ENCODE assay signal across 8 mouse cellular contexts in the genomic region with DNA sequence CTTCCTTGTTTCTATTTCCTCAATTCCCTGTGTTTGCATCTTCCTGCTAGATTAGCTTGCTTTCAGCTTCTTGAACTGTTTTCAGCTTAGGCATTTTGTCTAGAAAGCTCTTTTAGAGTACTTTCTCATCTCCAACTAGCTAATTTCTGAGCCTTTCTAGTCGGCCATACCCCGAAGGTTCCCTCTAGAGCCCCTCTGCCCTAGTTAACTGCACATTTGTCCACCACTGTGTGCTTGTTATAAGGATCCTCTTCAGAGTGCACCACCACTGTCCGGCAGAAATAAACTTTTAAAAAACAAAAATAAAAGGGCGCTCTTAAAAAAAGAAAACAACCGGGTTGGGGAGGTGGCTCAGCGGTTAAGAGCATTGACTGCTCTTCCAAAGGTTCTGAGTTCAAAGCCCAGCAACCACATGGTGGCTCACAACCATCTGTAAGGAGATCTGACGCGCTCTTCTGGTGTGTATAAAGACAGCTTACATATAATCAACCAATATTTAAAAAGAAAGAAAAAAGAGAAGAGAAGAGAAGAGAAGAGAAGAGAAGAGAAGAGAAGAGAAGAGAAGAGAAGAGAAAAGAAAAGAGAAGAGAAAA. TPM values are rescaled to one million over a fixed set of nuclear protein-coding genes. Genes with fewer than 3 reads are reported as not detected.
DNase-seq lines count a peak whose midpoint lies in the region; ATAC-seq lines count a peak whose summit lies in the region.

No protein-coding gene starts in this region.

- H3K4me3 ChIP-seq in heart, embryonic 10.5 days, result peak overlapping the region; percentile 88
- peak overlapping the region; percentile 47 for H3K4me3 ChIP-seq in forebrain, embryonic 14.5 days (ENCODE audit: low read depth, low read length)
- peak overlapping the region; percentile 93 for H3K4me3 ChIP-seq in liver, embryonic 16.5 days (ENCODE audit: low read depth, low read length)

- H3K27me3 ChIP-seq in heart, embryonic 10.5 days (ENCODE audit: insufficient read depth, poor library complexity, severe bottlenecking), result no peaks in the 10 kb centered on the region
- no peaks in the 10 kb centered on the region for H3K27me3 ChIP-seq in forebrain, embryonic 14.5 days (replicated peaks; ENCODE audit: control insufficient read depth, insufficient read depth, low read length)
- no peaks in the 10 kb centered on the region for H3K27me3 ChIP-seq in liver, embryonic 16.5 days (ENCODE audit: control insufficient read depth, insufficient read depth, low read depth, low read length)

- ATAC-seq in forebrain, embryonic 14.5 days, result no peak
- no peak; the same call in 1 of the 2 replicates for ATAC-seq in liver, embryonic 16.5 days (ENCODE audit: low read depth)

- H3K9me3 ChIP-seq in heart, embryonic 10.5 days, result no peaks in the 10 kb centered on the region
- H3K9me3 ChIP-seq in forebrain, embryonic 14.5 days (replicated peaks; ENCODE audit: control insufficient read depth, low read length), result no peaks in the 10 kb centered on the region
- H3K9me3 ChIP-seq in liver, embryonic 16.5 days (replicated peaks; ENCODE audit: control insufficient read depth, low read length), result no peaks in the 10 kb centered on the region

- WGBS in heart, embryonic 10.5 days, result 16% methylated on average over 8 of the region's 8 CpGs
- 12% methylated on average over 8 of the region's 8 CpGs for WGBS in forebrain, embryonic 14.5 days
- 6% methylated on average over 8 of the region's 8 CpGs for WGBS in liver, embryonic 16.5 days (ENCODE audit: insufficient replicate concordance)

- H3K4me2 ChIP-seq in forebrain, embryonic 14.5 days (ENCODE audit: low read length), result peak overlapping the region; percentile 60
- peak overlapping the region; percentile 61 for H3K4me2 ChIP-seq in liver, embryonic 16.5 days (ENCODE audit: low read depth, low read length)

- peaks cover 30% of the 10 kb centered on the region for H3K36me3 ChIP-seq in heart, embryonic 10.5 days
- peaks cover 4% of the 10 kb centered on the region; the same call in 1 of the 2 replicates for H3K36me3 ChIP-seq in forebrain, embryonic 14.5 days (ENCODE audit: control insufficient read depth, insufficient read depth, low read length)
- H3K36me3 ChIP-seq in liver, embryonic 16.5 days (ENCODE audit: control insufficient read depth, insufficient read depth), result peaks cover 15% of the 10 kb centered on the region

- no peak for DNase-seq in heart, embryonic 10.5 days (ENCODE audit: low spot score)
- DNase-seq in heart, adult 11 months, result no peak
- DNase-seq in A20 (ENCODE audit: low read depth, low spot score), result peak; percentile 50
- DNase-seq in forebrain, embryonic 14.5 days (ENCODE audit: low spot score), result no peak
- no peak for DNase-seq in ovary, postnatal 36 days (ENCODE audit: low spot score)
- DNase-seq in gastrocnemius, postnatal 25 days, result no peak
- no peak for DNase-seq in B cell, adult 2 months

- peaks cover 9% of the 10 kb centered on the region; the same call in 1 of the 2 replicates for H3K4me1 ChIP-seq in heart, embryonic 10.5 days
- peaks cover 8% of the 10 kb centered on the region for H3K4me1 ChIP-seq in forebrain, embryonic 14.5 days (ENCODE audit: control insufficient read depth, insufficient read depth, low read length)
- peaks cover 14% of the 10 kb centered on the region for H3K4me1 ChIP-seq in liver, embryonic 16.5 days (ENCODE audit: control insufficient read depth, low read depth, low read length)

- H3K9ac ChIP-seq in forebrain, embryonic 14.5 days (ENCODE audit: low read length), result peak overlapping the region; percentile 59
- H3K9ac ChIP-seq in liver, embryonic 16.5 days (ENCODE audit: low read depth, low read length), result peak overlapping the region; percentile 76

- peak overlapping the region; percentile 86 for H3K27ac ChIP-seq in heart, embryonic 10.5 days
- H3K27ac ChIP-seq in forebrain, embryonic 14.5 days (ENCODE audit: low read depth, low read length), result no peak overlapping the region
- H3K27ac ChIP-seq in liver, embryonic 16.5 days (ENCODE audit: low read length), result peak overlapping the region; percentile 50; the same call in 1 of the 2 replicates

RNA-seq across cellular contexts. Expression of gene Mcm10, which starts 0.6 kb away (rescaled TPM):
- polyA plus RNA-seq in heart, embryonic 10.5 days (2016; fragmentation: Nextera tagmentation; extraction: Ambion mirVana), result 31.8 and 43.5 TPM in 2 replicates
- 14.8 and 17.9 TPM in 2 replicates for polyA plus RNA-seq in forebrain, embryonic 14.5 days (2014; fragmentation: Nextera tagmentation; extraction: Ambion mirVana)
- 29.8 and 30.3 TPM in 2 replicates for polyA plus RNA-seq in liver, embryonic 16.5 days (2015; fragmentation: Nextera tagmentation; extraction: Ambion mirVana)
- under 1 TPM; 0.31 to 0.72 TPM for total RNA-seq in gastrocnemius, postnatal 25 days (2021)

RNA-seq across cellular contexts. Expression of gene Ucma, which starts 36.1 kb away (rescaled TPM):
- polyA plus RNA-seq in heart, embryonic 10.5 days (2016; fragmentation: Nextera tagmentation; extraction: Ambion mirVana), result not detected in 2 replicates
- 0.34 and 0.48 TPM in 2 replicates for polyA plus RNA-seq in forebrain, embryonic 14.5 days (2014; fragmentation: Nextera tagmentation; extraction: Ambion mirVana)
- not detected in 2 replicates for polyA plus RNA-seq in liver, embryonic 16.5 days (2015; fragmentation: Nextera tagmentation; extraction: Ambion mirVana)
- total RNA-seq in gastrocnemius, postnatal 25 days (2021), result not detected

RNA-seq across cellular contexts. Expression of gene Optn, which starts 51.9 kb away (rescaled TPM):
- 10.0 and 13.2 TPM in 2 replicates for polyA plus RNA-seq in heart, embryonic 10.5 days (2016; fragmentation: Nextera tagmentation; extraction: Ambion mirVana)
- polyA plus RNA-seq in forebrain, embryonic 14.5 days (2014; fragmentation: Nextera tagmentation; extraction: Ambion mirVana), result 4.5 and 6.8 TPM in 2 replicates
- polyA plus RNA-seq in liver, embryonic 16.5 days (2015; fragmentation: Nextera tagmentation; extraction: Ambion mirVana), result 21.8 and 22.3 TPM in 2 replicates
- total RNA-seq in gastrocnemius, postnatal 25 days (2021), result 10 to 100 TPM; 58.9 to 62.0 TPM
